Mouse (Mus musculus) brain, embryonic 18.5 days (tissue): ENCODE measurements around the gene Aqp3.

Source experiments
- DNase-seq: peaks from one replicate; pipeline ENCODE4 v3.0.0-alpha.2; 2012; ENCODE audit warnings: low read depth, low spot score

Aqp3 gene

GRCm38 (mm10) chr4:41063894-41064673 is 33.9 kb downstream of the Aqp3 start:
- no peak for DNase-seq

- DNase-seq = no peak
Measured at GRCm38 (mm10) chr4:41063351-41063750, 34.6 kb downstream of the Aqp3 start.

GRCm38 (mm10) chr4:41057361-41057760 is 40.6 kb downstream of the Aqp3 start:
- DNase-seq = no peak

DNA sequence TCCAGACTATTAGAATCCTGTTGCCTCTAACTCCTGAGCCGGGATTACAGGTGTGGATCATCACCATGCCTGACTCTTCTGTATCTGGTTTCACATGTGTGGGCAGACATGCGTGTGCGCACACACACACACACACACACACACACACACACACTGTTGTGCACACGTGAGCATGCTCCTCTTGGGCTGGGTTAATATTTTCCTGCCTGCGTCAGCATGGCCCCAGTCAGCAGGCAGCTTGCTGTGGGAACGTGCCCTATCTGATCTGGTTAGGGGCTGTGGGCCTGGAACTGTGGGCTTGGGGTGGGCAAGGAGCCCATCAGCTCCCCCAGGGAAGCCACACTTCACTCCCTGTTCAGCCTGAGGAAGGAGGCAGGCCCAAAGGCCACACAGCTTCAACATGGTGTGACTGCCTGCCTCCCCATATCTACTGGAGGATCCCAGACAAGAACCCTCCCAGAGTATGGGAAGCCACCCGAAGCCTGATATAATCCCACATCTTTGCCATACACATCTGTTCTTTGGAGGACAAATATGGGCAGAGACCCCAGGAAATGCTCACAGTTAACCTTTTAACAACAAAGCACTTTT is 41.1 kb downstream of the Aqp3 start:
- DNase-seq = no peak

DNA sequence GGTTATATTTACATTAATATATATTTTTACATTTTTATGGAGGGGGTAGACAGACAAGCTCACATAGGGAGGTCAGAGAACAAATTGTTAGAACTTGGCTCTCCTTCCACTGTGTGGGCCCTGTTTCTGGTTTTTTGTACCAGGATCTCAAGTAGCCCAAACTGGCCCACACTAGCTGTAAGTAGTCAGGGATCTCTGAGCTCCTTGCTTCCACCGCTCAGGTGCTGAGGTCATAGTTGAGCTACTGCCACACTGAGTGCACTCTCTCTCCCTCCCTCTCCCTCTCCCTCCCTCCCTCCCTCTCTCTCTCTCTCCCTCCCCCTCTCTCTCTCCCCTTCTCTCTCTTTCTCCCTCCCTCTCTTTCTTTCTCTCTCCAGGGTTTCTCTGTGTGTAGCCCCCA is 41.7 kb downstream of the Aqp3 start:
- no peak for DNase-seq

DNA sequence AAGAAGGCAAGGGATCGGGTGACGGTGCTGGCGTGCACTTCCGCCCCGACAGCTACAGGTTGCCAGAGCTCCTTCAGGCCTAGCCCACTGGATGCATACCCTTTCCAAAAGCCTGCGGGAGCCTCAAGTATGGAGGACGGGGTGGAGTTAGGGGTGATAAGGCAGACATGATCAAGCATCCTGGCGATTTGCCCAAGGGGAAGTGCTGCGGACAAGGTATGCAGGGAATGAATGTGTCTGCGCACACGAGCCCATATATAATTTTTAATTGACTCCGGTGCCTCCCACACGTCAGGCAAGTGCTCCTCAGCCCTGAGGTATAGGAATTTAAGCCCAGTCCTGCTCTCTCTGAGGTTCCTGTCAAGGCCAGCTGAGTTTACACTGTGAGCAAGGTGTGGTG is 42.9 kb downstream of the Aqp3 start:
- no peak for DNase-seq

GRCm38 (mm10) chr4:41051781-41052180 is 46.2 kb downstream of the Aqp3 start:
- DNase-seq = no peak

GRCm38 (mm10) chr4:41050726-41051675 is 47.0 kb downstream of the Aqp3 start:
- peak; percentile 66 for DNase-seq

- DNase-seq = no peak
Measured at GRCm38 (mm10) chr4:41048926-41049325, 49.1 kb downstream of the Aqp3 start.

- DNase-seq = no peak
Measured at GRCm38 (mm10) chr4:41047524-41048271, 50.3 kb downstream of the Aqp3 start, which contains the start of gene Aqp7. Aqp7 (minus strand) TSS chr4:41048139.

GRCm38 (mm10) chr4:41046254-41046795 is 51.7 kb downstream of the Aqp3 start:
- DNase-seq = no peak

DNA sequence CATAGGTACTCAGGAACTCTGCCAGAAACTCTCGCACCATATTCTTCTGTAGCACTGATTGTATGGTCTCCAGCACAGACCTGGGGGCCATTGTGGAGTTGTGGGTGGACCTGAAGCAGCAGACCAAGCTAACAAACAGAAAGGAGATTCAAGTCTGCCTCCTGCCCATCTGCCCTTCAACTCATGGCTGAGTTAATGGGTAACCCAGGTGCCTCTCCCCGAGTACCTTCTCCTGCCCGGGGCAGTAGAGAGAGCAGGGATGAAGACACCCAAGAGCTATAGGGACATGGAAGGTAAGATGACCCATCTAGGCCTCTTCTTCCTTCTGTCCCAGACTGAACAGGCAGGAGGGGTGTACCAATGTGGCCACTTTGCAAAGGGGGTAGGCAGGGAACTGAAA is 52.7 kb downstream of the Aqp3 start:
- no peak for DNase-seq

DNA sequence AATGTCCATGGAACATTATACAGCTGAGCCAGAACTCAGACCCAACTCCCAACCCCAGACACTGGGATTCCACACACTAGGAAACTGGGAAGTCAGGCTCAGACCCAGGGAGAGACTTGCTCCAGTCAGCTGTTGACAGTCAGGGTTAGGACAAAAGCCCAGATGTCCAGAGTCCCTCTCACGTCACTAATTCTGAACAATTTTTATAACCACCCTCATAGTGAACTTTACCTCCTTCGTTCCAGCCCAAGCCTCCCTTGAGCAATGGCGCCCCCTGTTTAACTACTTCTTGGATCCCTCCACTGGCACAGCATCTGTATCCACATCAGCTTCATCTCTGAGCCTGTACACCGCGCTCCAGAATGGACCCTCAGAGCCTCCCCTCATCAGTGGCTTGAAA is 54.0 kb downstream of the Aqp3 start:
- no peak for DNase-seq

GRCm38 (mm10) chr4:41042880-41043279 is 55.1 kb downstream of the Aqp3 start:
- DNase-seq = no peak
